Mouse (Mus musculus): ENCODE measurements around the gene Npdc1.

Npdc1 gene

GRCm38 (mm10) chr2:25399051-25399450 lies at the start of gene Npdc1:
Npdc1 (plus strand) TSS chr2:25399351.
- no peak for DNase-seq (ENCODE audit: low spot score in 2 of 2)

- DNase-seq (ENCODE audit: low spot score in 2 of 2), result no peak
Observed at GRCm38 (mm10) chr2:25349499-25349898, 49.7 kb upstream of the Npdc1 start.

- DNase-seq (ENCODE audit: low spot score in 2 of 2), result no peak
Observed at GRCm38 (mm10) chr2:25350701-25351100, 48.5 kb upstream of the Npdc1 start.

GRCm38 (mm10) chr2:25354211-25354610 lies 44.9 kb upstream of the Npdc1 start:
- DNase-seq (ENCODE audit: low spot score in 2 of 2), result no peak

DNA sequence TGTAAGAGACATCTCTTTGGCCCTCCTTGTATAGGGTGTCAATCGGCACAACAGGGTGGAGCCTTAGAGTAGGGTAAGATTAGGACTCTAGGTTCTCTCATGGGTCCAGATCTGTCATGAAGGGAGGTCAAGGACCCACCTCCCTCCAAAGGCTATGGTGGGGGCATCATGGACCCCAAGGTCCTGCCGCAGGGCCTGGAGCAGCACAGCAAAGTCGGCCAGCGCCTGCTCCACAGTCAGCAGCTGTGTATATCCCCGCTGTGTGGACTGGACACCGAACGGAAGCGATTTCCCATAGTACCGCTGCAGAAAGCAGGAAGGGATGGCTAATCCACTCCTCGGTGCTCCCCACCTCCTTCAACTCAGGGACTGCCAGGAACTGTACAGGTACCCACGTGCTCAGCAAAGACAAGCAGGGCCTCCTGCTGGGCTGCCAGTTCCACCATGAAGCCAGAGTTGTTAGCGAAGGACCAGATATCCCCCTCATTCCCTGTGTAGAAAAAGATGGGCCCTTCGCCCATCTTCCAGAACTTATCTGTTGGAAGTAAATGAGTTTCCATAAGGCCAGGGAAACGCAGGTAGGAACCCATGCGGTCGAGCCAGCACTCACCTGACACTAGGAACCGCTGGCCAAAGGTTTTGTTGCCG lies 43.6 kb upstream of the Npdc1 start:
- DNase-seq (ENCODE audit: low spot score in 2 of 2), result no peak

DNA sequence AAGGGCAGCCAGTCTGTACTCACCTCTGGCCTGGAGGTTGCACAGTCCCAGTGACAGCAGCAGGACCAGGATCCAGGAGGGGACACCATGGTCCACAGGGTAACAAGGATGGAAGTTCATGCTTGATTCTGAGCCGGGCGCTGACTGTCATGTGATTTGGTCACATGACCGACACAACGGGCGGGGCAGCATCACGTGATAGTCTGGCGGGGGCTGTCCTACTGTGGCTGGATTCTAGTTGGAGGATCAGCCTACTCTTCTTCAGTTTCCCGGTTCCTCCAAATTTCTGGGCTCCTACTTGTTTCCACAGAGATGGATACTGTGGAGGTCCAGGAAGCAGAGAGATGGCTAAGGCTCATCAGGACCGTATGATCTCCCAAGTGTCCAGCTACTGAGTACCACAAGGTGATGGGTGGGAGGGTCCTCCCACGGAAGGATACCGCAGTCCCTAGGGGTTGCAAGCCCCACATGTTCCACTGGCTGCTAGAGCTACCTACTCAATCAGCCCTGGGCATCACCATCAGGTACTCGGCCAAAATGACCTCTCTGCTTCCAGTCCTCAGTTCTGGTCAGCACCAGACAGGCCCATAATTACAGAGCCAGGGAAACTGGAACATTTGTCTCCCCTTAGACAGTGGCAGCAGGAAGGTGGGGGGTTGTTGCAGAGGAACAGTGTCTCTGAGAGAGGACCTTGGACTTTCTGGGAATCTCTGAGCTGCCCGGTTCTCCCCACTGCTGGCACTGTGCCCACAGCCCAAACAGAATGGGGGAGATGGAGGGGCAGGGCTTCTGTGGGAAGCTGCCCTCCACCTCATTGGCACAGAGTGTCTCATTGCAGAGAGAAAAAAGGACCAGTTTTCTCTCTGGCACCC lies 42.7 kb upstream of the Npdc1 start, which contains the start of gene Dpp7:
Gene Dpp7, minus strand, starts transcription at position 152 of the 872 bp plus-strand sequence.
- DNase-seq (ENCODE audit: low spot score in 2 of 2), result peak; percentile 54 to 73

DNA sequence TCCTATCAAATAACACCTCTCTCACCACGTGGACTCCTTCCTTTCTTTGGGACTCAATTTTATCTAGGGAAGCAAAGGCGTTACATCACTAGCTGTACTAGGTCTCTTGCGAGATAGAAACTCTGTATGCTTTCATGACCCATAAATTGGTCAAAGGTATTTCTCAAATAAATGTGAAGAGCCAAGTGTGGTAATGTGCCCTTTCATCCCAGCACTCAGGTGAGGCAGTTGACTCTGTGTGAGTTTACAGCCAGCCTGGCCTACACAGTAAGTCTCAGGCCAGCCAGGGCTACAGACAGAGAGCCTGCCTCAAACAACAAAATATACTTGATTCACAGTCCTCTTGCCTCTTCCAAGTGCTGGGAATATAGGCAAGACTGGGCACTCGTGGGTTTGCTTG lies 39.3 kb upstream of the Npdc1 start:
- DNase-seq (ENCODE audit: low spot score in 2 of 2), result no peak

- DNase-seq (ENCODE audit: low spot score in 2 of 2), result no peak
Observed at GRCm38 (mm10) chr2:25363478-25364178, 35.5 kb upstream of the Npdc1 start.

- DNase-seq (ENCODE audit: low spot score in 2 of 2), result no peak
Observed at GRCm38 (mm10) chr2:25364313-25364712, 34.8 kb upstream of the Npdc1 start.

GRCm38 (mm10) chr2:25364761-25365090 lies 34.4 kb upstream of the Npdc1 start:
- no peak for DNase-seq (ENCODE audit: low spot score in 2 of 2)

GRCm38 (mm10) chr2:25365091-25365761 lies 33.9 kb upstream of the Npdc1 start, which contains the start of gene Uap1l1:
Uap1l1 (minus strand) TSS chr2:25365682.
- DNase-seq (ENCODE audit: low spot score in 2 of 2), result peak in 1 of 2 experiments; percentile 41

DNA sequence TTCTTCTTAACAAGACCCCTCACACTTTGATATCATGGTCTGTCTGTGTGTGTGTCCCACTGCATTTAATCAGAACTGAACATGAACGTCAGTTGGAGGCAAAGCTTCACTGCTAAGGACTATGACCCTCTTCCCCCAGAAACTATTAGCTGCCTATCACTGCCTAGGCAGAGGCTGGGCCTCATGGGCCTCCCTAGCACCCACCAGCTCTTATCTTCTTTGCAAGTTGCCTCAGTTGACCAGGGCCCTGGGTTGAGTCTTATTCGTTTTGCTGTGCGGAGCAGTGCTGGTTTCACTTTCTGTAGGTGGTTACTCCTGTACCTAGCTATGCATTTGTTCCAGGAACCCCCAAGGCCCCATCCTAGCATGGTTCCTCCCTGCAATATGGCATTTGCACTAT lies 29.2 kb upstream of the Npdc1 start:
- no peak for DNase-seq (ENCODE audit: low spot score in 2 of 2)

DNA sequence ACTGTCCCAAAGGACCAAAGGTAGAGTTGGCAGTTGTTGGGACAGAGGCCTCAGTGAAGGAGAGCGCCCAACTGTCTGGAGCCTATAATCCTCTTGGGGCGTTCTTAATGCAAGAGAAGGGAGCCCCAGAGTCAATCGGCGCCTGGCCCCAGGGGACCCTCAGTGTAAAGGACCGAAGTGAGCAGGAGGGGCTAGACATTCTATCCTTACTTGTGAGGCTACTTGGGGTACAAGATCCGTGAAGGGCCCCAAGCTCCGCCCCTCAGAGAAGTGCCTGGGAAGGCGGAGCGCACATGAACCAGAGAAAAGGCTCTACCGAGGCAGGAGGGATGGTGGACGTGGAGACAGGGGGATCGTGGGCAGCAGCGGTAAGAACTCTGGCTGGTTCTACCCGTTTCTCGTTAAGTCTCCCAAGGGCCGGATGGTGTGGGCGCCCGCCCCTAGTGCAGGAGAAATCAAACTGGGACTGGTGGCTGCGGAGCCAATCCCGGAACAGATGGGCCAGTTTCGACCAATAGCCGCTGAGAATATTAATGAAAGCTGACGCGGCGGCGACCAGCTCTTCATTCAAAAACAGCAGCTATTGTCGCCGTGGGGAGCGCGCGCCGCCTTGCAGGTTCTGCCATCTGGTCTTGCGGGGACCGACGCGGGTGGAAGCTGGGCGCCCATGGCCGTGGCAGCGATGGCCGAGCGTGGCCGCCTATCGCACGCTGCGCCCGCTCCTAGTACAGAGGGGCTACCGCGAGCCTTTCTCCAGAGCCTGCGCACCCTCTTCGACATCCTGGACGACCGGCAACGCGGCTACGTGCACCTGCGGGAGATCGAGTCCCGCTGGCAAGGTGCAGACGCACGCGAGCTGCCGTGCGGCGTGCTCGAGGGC lies 27.1 kb upstream of the Npdc1 start, which contains the start of gene Sapcd2:
Gene Sapcd2, plus strand, starts transcription at position 558 of the 880 bp plus-strand sequence.
- peak; percentile 71 to 83 for DNase-seq (ENCODE audit: low spot score in 2 of 2)

DNA sequence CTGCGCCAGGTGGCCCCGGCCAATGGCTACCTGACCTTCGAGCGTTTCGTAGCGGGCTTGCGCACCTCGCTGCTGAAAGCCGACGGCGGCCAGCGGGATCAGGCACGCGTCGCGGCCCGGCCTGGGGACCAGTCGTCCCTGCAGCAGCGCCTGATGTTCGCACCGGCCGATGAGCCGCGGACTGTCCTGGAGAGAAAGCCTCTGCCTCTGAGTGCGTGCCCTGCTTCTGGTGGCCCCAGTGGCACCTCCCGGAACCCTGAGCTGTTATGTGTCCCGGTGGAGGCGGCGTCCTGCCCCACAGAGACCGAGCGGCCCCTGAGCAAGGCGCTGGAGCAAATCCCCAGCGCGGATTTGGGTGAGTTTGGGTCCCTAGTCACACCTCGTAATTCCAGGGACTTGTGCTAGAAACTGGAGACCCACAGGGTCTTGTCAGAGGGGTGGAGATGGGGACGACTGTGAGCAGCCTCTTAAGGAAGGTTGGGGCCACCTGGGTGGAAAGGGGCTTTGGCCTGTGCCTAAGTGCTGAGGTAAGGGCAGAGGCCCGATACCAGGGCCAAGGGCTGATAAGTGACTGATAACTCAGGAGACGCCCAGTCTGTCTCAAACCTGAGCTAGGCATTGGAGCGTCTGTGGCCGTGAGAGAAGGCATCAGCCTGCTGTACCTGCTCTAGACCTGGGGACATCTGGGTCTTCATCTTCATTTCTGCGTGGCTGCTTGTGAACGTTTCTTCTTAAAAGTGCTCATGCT lies 26.3 kb upstream of the Npdc1 start:
- no peak for DNase-seq (ENCODE audit: low spot score in 2 of 2)

- no peak for DNase-seq (ENCODE audit: low spot score in 2 of 2)
Observed at GRCm38 (mm10) chr2:25373431-25373830, 25.7 kb upstream of the Npdc1 start.

DNA sequence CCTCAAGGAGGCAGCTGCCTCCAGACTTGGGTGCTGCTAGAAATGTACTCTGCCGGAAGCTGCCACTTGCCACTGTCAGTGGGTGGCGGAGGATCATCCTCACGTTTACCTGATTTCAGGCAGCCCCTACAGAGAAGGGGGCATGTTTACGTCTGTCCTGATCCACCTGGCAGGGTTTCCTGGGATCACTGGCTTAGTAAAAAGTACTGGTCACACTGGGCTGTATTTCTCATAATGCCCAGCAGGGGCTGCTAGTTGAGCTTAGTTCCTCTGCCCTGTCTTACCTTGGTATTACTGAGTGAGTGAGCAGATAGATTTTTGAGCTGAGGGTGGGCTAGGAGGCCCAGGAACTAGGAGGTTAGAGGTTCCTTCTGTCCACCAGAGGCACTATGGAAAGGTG lies 22.6 kb upstream of the Npdc1 start:
- peak in 1 of 2 experiments; percentile 46 for DNase-seq (ENCODE audit: low spot score in 2 of 2)

DNA sequence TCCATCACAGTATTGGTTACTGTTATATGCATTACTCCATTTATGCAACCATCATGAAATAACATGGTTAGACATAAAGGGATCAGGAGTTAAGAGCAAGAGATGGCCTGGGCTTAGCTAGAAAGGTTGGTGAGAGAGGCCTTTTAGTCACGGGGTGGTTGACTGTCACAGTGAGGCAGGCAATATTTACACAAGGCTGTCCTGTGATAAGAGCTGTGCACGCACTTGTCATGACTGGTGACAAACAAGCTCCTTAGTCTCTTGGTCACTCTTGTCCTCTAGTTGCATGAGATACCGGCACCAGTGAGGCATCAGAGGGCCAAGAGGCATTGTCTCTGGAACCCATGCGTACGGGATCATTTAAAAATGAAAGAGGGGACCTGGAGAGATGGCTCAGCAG lies 14.7 kb upstream of the Npdc1 start:
- no peak for DNase-seq (ENCODE audit: low spot score in 2 of 2)

DNA sequence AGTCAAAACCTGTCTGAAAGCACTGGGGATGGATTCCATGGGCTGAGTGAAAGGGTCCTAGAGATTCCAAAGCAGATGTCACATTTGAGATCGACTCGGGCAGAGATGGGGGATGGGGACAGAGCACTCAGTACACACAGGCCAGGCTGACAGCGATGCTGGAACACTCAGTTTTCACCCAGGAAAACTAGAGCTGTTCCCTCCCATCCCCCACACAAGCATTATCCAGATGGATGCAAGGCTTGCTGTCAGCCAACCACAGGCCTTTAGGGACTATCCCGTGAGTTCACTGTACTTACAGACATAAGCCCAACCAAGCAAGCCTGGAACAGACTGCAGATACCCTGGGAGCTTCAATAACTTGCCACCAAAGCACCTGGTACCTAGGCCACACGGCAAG lies 7.9 kb upstream of the Npdc1 start:
- no peak for DNase-seq (ENCODE audit: low spot score in 2 of 2)

- DNase-seq (ENCODE audit: low spot score in 2 of 2), result no peak
Observed at GRCm38 (mm10) chr2:25394281-25395221, 4.6 kb upstream of the Npdc1 start.

All from frontal cortex, postnatal 25 days (tissue).